Comparison of ENCODE assay signal across 8 mouse cellular contexts in the genomic region with DNA sequence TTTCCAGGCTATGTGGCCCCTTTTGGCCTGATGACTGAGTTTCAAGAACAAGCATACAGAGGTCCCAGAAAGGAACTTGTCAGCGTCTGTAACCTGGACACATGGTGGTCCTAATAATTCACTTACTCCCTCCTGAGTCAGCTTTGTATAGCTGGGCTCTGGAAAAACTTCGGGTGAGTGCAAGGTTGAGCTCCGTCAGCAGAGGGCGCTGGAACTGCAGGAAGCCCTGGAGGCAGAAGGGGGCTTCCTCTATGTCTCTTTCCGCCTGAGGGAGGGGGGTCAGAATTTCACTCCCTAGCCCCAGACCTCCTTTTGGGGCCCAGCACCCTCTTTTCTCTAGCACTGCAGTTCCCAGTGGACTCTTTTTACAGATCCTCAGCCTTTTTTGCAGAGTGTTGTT. TPM values are rescaled to one million over a fixed set of nuclear protein-coding genes. Genes with fewer than 3 reads are reported as not detected.
DNase-seq lines count a peak whose midpoint lies in the region; ATAC-seq and TF ChIP-seq lines count a peak whose summit lies in the region.

No protein-coding gene starts in this region.

- H3K36me3 ChIP-seq in midbrain, embryonic 11.5 days (ENCODE audit: control insufficient read depth, insufficient read depth, low read length) = no peaks in the 10 kb centered on the region
- H3K36me3 ChIP-seq in midbrain, embryonic 16.5 days (ENCODE audit: control insufficient read depth, insufficient read depth, low read length) = no peaks in the 10 kb centered on the region
- no peaks in the 10 kb centered on the region for H3K36me3 ChIP-seq in intestine, embryonic 16.5 days (ENCODE audit: control insufficient read depth, insufficient read depth, low read length)
- H3K36me3 ChIP-seq in liver, embryonic 13.5 days = no peaks in the 10 kb centered on the region

- H3K4me3 ChIP-seq in midbrain, embryonic 11.5 days (ENCODE audit: low read depth, low read length) = no peak overlapping the region
- H3K4me3 ChIP-seq in midbrain, embryonic 16.5 days (ENCODE audit: low read depth, low read length) = no peak overlapping the region
- no peak overlapping the region for H3K4me3 ChIP-seq in intestine, embryonic 16.5 days (ENCODE audit: low read length)
- no peak overlapping the region for H3K4me3 ChIP-seq in liver, embryonic 13.5 days (replicated peaks)
- H3K4me3 ChIP-seq in olfactory bulb, adult 2 months (ENCODE audit: insufficient read depth, low read depth, low read length) = no peak overlapping the region

- peak; percentile 96 for DNase-seq in midbrain, embryonic 11.5 days (ENCODE audit: low spot score, missing footprints)
- peak; percentile 66 to 75 for DNase-seq in cerebellum, adult 18-20 months
- peak; percentile 41 for DNase-seq in liver, embryonic 13.5 days
- DNase-seq in thymus, postnatal 25 days = peak; percentile 86

- H3K4me1 ChIP-seq in midbrain, embryonic 11.5 days (ENCODE audit: control insufficient read depth, insufficient read depth, low read length) = peaks cover 9% of the 10 kb centered on the region
- peaks cover 13% of the 10 kb centered on the region for H3K4me1 ChIP-seq in midbrain, embryonic 16.5 days (ENCODE audit: control insufficient read depth, insufficient read depth, low read length)
- peaks cover 12% of the 10 kb centered on the region for H3K4me1 ChIP-seq in intestine, embryonic 16.5 days (ENCODE audit: control insufficient read depth, insufficient read depth, low read length)
- peaks cover 27% of the 10 kb centered on the region for H3K4me1 ChIP-seq in liver, embryonic 13.5 days (replicated peaks)
- H3K4me1 ChIP-seq in olfactory bulb, adult 2 months (ENCODE audit: control insufficient read depth, insufficient read depth, low read length) = peaks cover 45% of the 10 kb centered on the region

- peak; percentile 77 for TF ChIP-seq CTCF in olfactory bulb, adult 2 months (IDR thresholded peaks at IDR 0.05; ENCODE audit: insufficient read depth, low read depth, low read length)

- ATAC-seq in midbrain, embryonic 11.5 days (ENCODE audit: low FRiP score) = no peak
- no peak for ATAC-seq in midbrain, embryonic 16.5 days
- peak; percentile 59 for ATAC-seq in granulocyte monocyte progenitor cell, adult 5-6 weeks (replicated peaks; ENCODE audit: poor library complexity, severe bottlenecking)
- ATAC-seq in intestine, embryonic 16.5 days = no peak
- ATAC-seq in liver, embryonic 13.5 days (ENCODE audit: low read depth) = no peak

- H3K27ac ChIP-seq in midbrain, embryonic 11.5 days (ENCODE audit: low read depth, low read length) = no peak overlapping the region
- no peak overlapping the region for H3K27ac ChIP-seq in midbrain, embryonic 16.5 days (ENCODE audit: low read length)
- no peak overlapping the region for H3K27ac ChIP-seq in intestine, embryonic 16.5 days (ENCODE audit: low read length)
- no peak overlapping the region for H3K27ac ChIP-seq in liver, embryonic 13.5 days
- H3K27ac ChIP-seq in olfactory bulb, adult 2 months (ENCODE audit: insufficient read depth, low read depth, low read length) = no peak overlapping the region

- no peak overlapping the region; the same call in 1 of the 2 replicates for H3K4me2 ChIP-seq in midbrain, embryonic 11.5 days
- H3K4me2 ChIP-seq in midbrain, embryonic 16.5 days (ENCODE audit: low read length) = no peak overlapping the region
- no peak overlapping the region for H3K4me2 ChIP-seq in intestine, embryonic 16.5 days (ENCODE audit: low read depth, low read length)
- peak overlapping the region; percentile 21; the same call in 1 of the 2 replicates for H3K4me2 ChIP-seq in liver, embryonic 13.5 days

- TF ChIP-seq POLR2A in olfactory bulb, adult 2 months (IDR thresholded peaks at IDR 0.05; ENCODE audit: insufficient read depth, low read depth, low read length) = no peak

- H3K9me3 ChIP-seq in midbrain, embryonic 11.5 days (ENCODE audit: control insufficient read depth, low read length) = no peaks in the 10 kb centered on the region
- no peaks in the 10 kb centered on the region for H3K9me3 ChIP-seq in midbrain, embryonic 16.5 days (replicated peaks; ENCODE audit: control insufficient read depth, low read length, poor library complexity, severe bottlenecking)
- no peaks in the 10 kb centered on the region for H3K9me3 ChIP-seq in intestine, embryonic 16.5 days (ENCODE audit: control insufficient read depth, low read length)
- H3K9me3 ChIP-seq in liver, embryonic 13.5 days (replicated peaks) = no peaks in the 10 kb centered on the region

- no peak overlapping the region for H3K9ac ChIP-seq in midbrain, embryonic 11.5 days (ENCODE audit: low read length)
- H3K9ac ChIP-seq in midbrain, embryonic 16.5 days (ENCODE audit: low read depth, low read length) = no peak overlapping the region
- H3K9ac ChIP-seq in intestine, embryonic 16.5 days (ENCODE audit: low read depth, low read length) = peak overlapping the region; percentile 17; the same call in 1 of the 2 replicates
- no peak overlapping the region for H3K9ac ChIP-seq in liver, embryonic 13.5 days

- 4% methylated on average over 5 of the region's 5 CpGs for WGBS in midbrain, embryonic 11.5 days
- 0% methylated on average over 5 of the region's 5 CpGs for WGBS in midbrain, embryonic 16.5 days
- 1% methylated on average over 5 of the region's 5 CpGs for WGBS in intestine, embryonic 16.5 days
- WGBS in liver, embryonic 13.5 days (ENCODE audit: insufficient replicate concordance) = under 1% methylated on average over 5 of the region's 5 CpGs
- under 1% methylated on average over 5 of the region's 5 CpGs for WGBS in olfactory bulb, adult 2 months

- H3K27me3 ChIP-seq in midbrain, embryonic 11.5 days (ENCODE audit: control insufficient read depth, insufficient read depth, low read length) = no peaks in the 10 kb centered on the region
- no peaks in the 10 kb centered on the region; the same call in none of the 2 replicates for H3K27me3 ChIP-seq in midbrain, embryonic 16.5 days (ENCODE audit: control insufficient read depth, insufficient read depth, low read depth, low read length)
- 0 out of 2 replicates have a peak, but pooled peaks cover 5% of the 10 kb centered on the region for H3K27me3 ChIP-seq in intestine, embryonic 16.5 days (replicated peaks; ENCODE audit: control insufficient read depth, insufficient read depth, low read length)
- peaks cover 4% of the 10 kb centered on the region; the same call in 1 of the 2 replicates for H3K27me3 ChIP-seq in liver, embryonic 13.5 days

RNA-seq across cellular contexts. Expression of a gene that starts 3.8 kb away (rescaled TPM):
- 85.4 and 91.8 TPM in 2 replicates for polyA plus RNA-seq in midbrain, embryonic 11.5 days (2014; fragmentation: Nextera tagmentation; extraction: Ambion mirVana)
- polyA plus RNA-seq in midbrain, embryonic 16.5 days (2015; fragmentation: Nextera tagmentation; extraction: Ambion mirVana) = 109 and 115 TPM in 2 replicates
- 15.9 and 18.0 TPM in 2 replicates for total RNA-seq in granulocyte monocyte progenitor cell, adult 5-6 weeks (2014; fragmentation: Nextera tagmentation)
- 60.8 and 73.0 TPM in 2 replicates for total RNA-seq in granulocyte monocyte progenitor cell, adult 5-6 weeks (2017)
- 92.2 and 94.3 TPM in 2 replicates for polyA plus RNA-seq in intestine, embryonic 16.5 days (2015; fragmentation: Nextera tagmentation; extraction: Ambion mirVana)
- polyA plus RNA-seq in liver, embryonic 13.5 days (2015; fragmentation: Nextera tagmentation; extraction: Ambion mirVana) = 37.4 and 37.6 TPM in 2 replicates
- not detected in 2 replicates for polyA plus RNA-seq in olfactory bulb, adult 2 months (2012; ENCODE audit: insufficient read depth, insufficient read length, low replicate concordance, missing spikeins)

RNA-seq across cellular contexts. Expression of a gene that starts 33.1 kb away (rescaled TPM):
- polyA plus RNA-seq in midbrain, embryonic 11.5 days (2014; fragmentation: Nextera tagmentation; extraction: Ambion mirVana) = 9.0 and 9.8 TPM in 2 replicates
- polyA plus RNA-seq in midbrain, embryonic 16.5 days (2015; fragmentation: Nextera tagmentation; extraction: Ambion mirVana) = 14.7 and 15.7 TPM in 2 replicates
- 8.0 and 10.6 TPM in 2 replicates for total RNA-seq in granulocyte monocyte progenitor cell, adult 5-6 weeks (2014; fragmentation: Nextera tagmentation)
- 5.9 and 23.5 TPM in 2 replicates for total RNA-seq in granulocyte monocyte progenitor cell, adult 5-6 weeks (2017)
- polyA plus RNA-seq in intestine, embryonic 16.5 days (2015; fragmentation: Nextera tagmentation; extraction: Ambion mirVana) = 10.1 and 11.8 TPM in 2 replicates
- polyA plus RNA-seq in liver, embryonic 13.5 days (2015; fragmentation: Nextera tagmentation; extraction: Ambion mirVana) = 5.1 and 5.5 TPM in 2 replicates
- polyA plus RNA-seq in olfactory bulb, adult 2 months (2012; ENCODE audit: insufficient read depth, insufficient read length, low replicate concordance, missing spikeins) = not detected in 2 replicates

Comparison
In these comparisons a context has a peak if more than half of its experiments do, and no peak if none do; other contexts are left out.
1. DNase-seq: peak in every context shown above with its lines; median percentile 96 in midbrain, embryonic 11.5 days; 86 in thymus, postnatal 25 days; 70 in cerebellum, adult 18-20 months; 41 in liver, embryonic 13.5 days.
2. RNA of a gene that starts 3.8 kb away (polyA plus RNA-seq): 109 to 115 TPM in midbrain, embryonic 16.5 days, 92.2 to 94.3 TPM in intestine, embryonic 16.5 days, 85.4 to 91.8 TPM in midbrain, embryonic 11.5 days and 37.4 to 37.6 TPM in liver, embryonic 13.5 days; not detected in olfactory bulb, adult 2 months; every median in the first group is over 10 times any median in the second.